Mouse (Mus musculus) embryonic facial prominence, embryonic 14.5 days (tissue): ENCODE measurements around the gene Ccdc57. TPM values are rescaled to one million over a fixed set of nuclear protein-coding genes. Genes with fewer than 3 reads are reported as not detected.
"Not testable (repeated sequence)": the region's sequence is repeated elsewhere in the genome, so short reads cannot be mapped to it uniquely, and the experiment has no call there.

ENCODE experiments used
- ATAC-seq: fragments of 200-750 bp; cut with Nextera tagmentation; 2 replicates; pipeline ENCODE4 v1.8.0; 2017; ENCODE audit warnings: low read depth, moderate number of reproducible peaks, moderate TSS enrichment
- DNase-seq: peaks from one replicate; pipeline ENCODE4 v3.0.0-alpha.2; 2015; ENCODE audit warnings: low spot score
- H3K27ac ChIP-seq: fragments of 300-500 bp; sonication (generic); replicated peaks from 2 replicates; pipeline ENCODE4 v1.5.1; 2014; ENCODE audit warnings: low read depth, mild to moderate bottlenecking, low read length, moderate library complexity
- H3K27me3 ChIP-seq: fragments of 300-500 bp; sonication (generic); replicated peaks from 2 replicates; pipeline ENCODE4 v1.6.1; 2014; ENCODE audit warnings: low read length; ENCODE audit not compliant: control insufficient read depth, insufficient read depth
- H3K36me3 ChIP-seq: fragments of 300-500 bp; sonication (generic); 2 replicates; pipeline ENCODE4 v1.6.1; 2014; ENCODE audit warnings: low read length, mixed read lengths; ENCODE audit not compliant: control insufficient read depth, insufficient read depth
- H3K4me1 ChIP-seq: fragments of 300-500 bp; sonication (generic); 2 replicates; pipeline ENCODE4 v1.6.1; 2014; ENCODE audit warnings: antibody characterized with exemption, low read length; ENCODE audit not compliant: control insufficient read depth, insufficient read depth
- H3K4me2 ChIP-seq: fragments of 300-500 bp; sonication (generic); 2 replicates; pipeline ENCODE4 v1.6.1; 2014; ENCODE audit warnings: low read depth, mild to moderate bottlenecking, low read length, moderate library complexity, mixed read lengths
- H3K4me3 ChIP-seq: fragments of 300-500 bp; sonication (generic); 2 replicates; pipeline ENCODE4 v1.5.1; 2014; ENCODE audit warnings: low read depth, mild to moderate bottlenecking, low read length
- H3K9ac ChIP-seq: fragments of 300-500 bp; sonication (generic); 2 replicates; pipeline ENCODE4 v1.6.1; 2014; ENCODE audit warnings: low read depth, mild to moderate bottlenecking, low read length, moderate library complexity, mixed read lengths
- H3K9me3 ChIP-seq: fragments of 300-500 bp; sonication (generic); 2 replicates; pipeline ENCODE4 v1.6.1; 2016; ENCODE audit warnings: low read length; ENCODE audit not compliant: control insufficient read depth
- WGBS: fragments of 180-500 bp; shearing (Covaris S2); extraction: QIAGEN DNeasy Blood & Tissue Kit; methylation state at CpG from one replicate; pipeline ENCODE4 v1.1.7; 2014; 5-methylcytosine and 5-hydroxymethylcytosine counted together
- polyA plus RNA-seq: library from polyadenylated mRNA; unstranded; fragments of >200 nt; fragmentation: Nextera tagmentation; extraction: Ambion mirVana; gene quantifications from 2 replicates; pipeline ENCODE4 v1.2.1, GENCODE M21; 2014

Gene Ccdc57
- polyA plus RNA-seq, 1 experiment from 2014 or later, result 4.6 TPM

- Histone ChIP-seq H3K27me3 (no peaks in the 10 kb centered on the region), H3K4me3 (no peak overlapping the region), H3K9me3 (no peaks in the 10 kb centered on the region), H3K4me1 (peaks cover 6% of the 10 kb centered on the region), H3K27ac (no peak overlapping the region), H3K4me2 (no peak overlapping the region), H3K9ac (no peak overlapping the region), H3K36me3 (peaks cover 84% of the 10 kb centered on the region)
- WGBS, result 87% methylated on average over 3 of the region's 3 CpGs
- DNase-seq, result no peak
- ATAC-seq, result no peak
Measured at GRCm38 (mm10) chr11:120789810-120790209, 142.9 kb downstream of the Ccdc57 start.

- WGBS, result 79% methylated on average over 4 of the region's 4 CpGs
- ATAC-seq (no peak), DNase-seq (no peak)
- H3K27me3 ChIP-seq, result no peaks in the 10 kb centered on the region
- H3K4me2 ChIP-seq, result no peak overlapping the region
- H3K27ac ChIP-seq, result no peak overlapping the region
- H3K9ac ChIP-seq, result no peak overlapping the region
- H3K4me1 ChIP-seq, result peaks cover 6% of the 10 kb centered on the region
- no peak overlapping the region for H3K4me3 ChIP-seq
- H3K9me3 ChIP-seq, result no peaks in the 10 kb centered on the region
- H3K36me3 ChIP-seq, result peaks cover 84% of the 10 kb centered on the region
Measured at GRCm38 (mm10) chr11:120789355-120789754, 143.3 kb downstream of the Ccdc57 start.

- not testable (repeated sequence) for H3K4me2 ChIP-seq, H3K4me3 ChIP-seq, H3K9me3 ChIP-seq, ATAC-seq, H3K27me3 ChIP-seq, H3K9ac ChIP-seq, H3K4me1 ChIP-seq, H3K27ac ChIP-seq, DNase-seq
- peaks cover 77% of the 10 kb centered on the region for H3K36me3 ChIP-seq
- WGBS, result 92% methylated on average over 9 of the region's 10 CpGs
Measured at GRCm38 (mm10) chr11:120788460-120788859, 144.2 kb downstream of the Ccdc57 start.

GRCm38 (mm10) chr11:120785145-120785544 lies 147.5 kb downstream of the Ccdc57 start:
- Histone ChIP-seq H3K4me2 (peak overlapping the region; percentile 95), H3K36me3 (peaks cover 57% of the 10 kb centered on the region), H3K9me3 (no peaks in the 10 kb centered on the region), H3K27ac (no peak overlapping the region), H3K4me3 (peak overlapping the region; percentile 92), H3K27me3 (no peaks in the 10 kb centered on the region), H3K4me1 (peaks cover 10% of the 10 kb centered on the region), H3K9ac (peak overlapping the region; percentile 92)
- no peak for ATAC-seq
- WGBS, result 44% methylated on average over 9 of the region's 9 CpGs
- no peak for DNase-seq

GRCm38 (mm10) chr11:120784064-120784791 lies 148.4 kb downstream of the Ccdc57 start, which contains the start of the genes Rfng and Gps1:
TSS of gene Rfng (minus strand) at chr11:120784207.
TSS of gene Gps1 (plus strand) at chr11:120784272.
- H3K36me3 ChIP-seq, result peaks cover 55% of the 10 kb centered on the region
- 0% methylated on average over 34 of the region's 107 CpGs for WGBS

GRCm38 (mm10) chr11:120783426-120784063 lies 149.1 kb downstream of the Ccdc57 start:
- peaks cover 10% of the 10 kb centered on the region for H3K4me1 ChIP-seq
- H3K4me3 ChIP-seq, result peak overlapping the region; percentile 92
- H3K27me3 ChIP-seq, result no peaks in the 10 kb centered on the region
- peak overlapping the region; percentile 95 for H3K4me2 ChIP-seq
- WGBS, result 6% methylated on average over 13 of the region's 42 CpGs
- H3K9ac ChIP-seq, result peak overlapping the region; percentile 92
- H3K36me3 ChIP-seq, result peaks cover 51% of the 10 kb centered on the region
- H3K9me3 ChIP-seq, result no peaks in the 10 kb centered on the region
- peak overlapping the region; percentile 74; the same call in 1 of the 2 replicates for H3K27ac ChIP-seq
- DNase-seq (no peak), ATAC-seq (no peak; the same call in 1 of the 2 replicates)

More at GRCm38 (mm10) chr11:120784064-120784791, 148.4 kb downstream of the Ccdc57 start, which contains the start of the genes Rfng and Gps1:
- Histone ChIP-seq H3K27ac (peak within 1 kb of the TSS; percentile 74), H3K9me3 (no peaks in the 10 kb centered on the region), H3K9ac (peak within 1 kb of the TSS; percentile 92), H3K4me1 (peaks cover 10% of the 10 kb centered on the region), H3K4me2 (peak within 1 kb of the TSS; percentile 95), H3K27me3 (no peaks in the 10 kb centered on the region), H3K4me3 (peak within 1 kb of the TSS; percentile 92)
- ATAC-seq (peak; percentile 91), DNase-seq (peak; percentile 89)

GRCm38 (mm10) chr11:120781361-120781760 lies 151.3 kb downstream of the Ccdc57 start:
- WGBS, result 95% methylated on average over 4 of the region's 6 CpGs
- Histone ChIP-seq H3K36me3 (peaks cover 29% of the 10 kb centered on the region; the same call in 1 of the 2 replicates), H3K4me1 (peaks cover 10% of the 10 kb centered on the region)
- H3K9ac ChIP-seq, H3K27ac ChIP-seq, H3K4me2 ChIP-seq, DNase-seq, H3K4me3 ChIP-seq, H3K9me3 ChIP-seq, ATAC-seq, H3K27me3 ChIP-seq: not testable (repeated sequence)

GRCm38 (mm10) chr11:120779876-120780275 lies 152.8 kb downstream of the Ccdc57 start:
- DNase-seq (no peak), ATAC-seq (no peak)
- Histone ChIP-seq H3K27me3 (no peaks in the 10 kb centered on the region), H3K4me1 (peaks cover 5% of the 10 kb centered on the region), H3K4me3 (no peak overlapping the region), H3K9me3 (no peaks in the 10 kb centered on the region), H3K36me3 (peaks cover 20% of the 10 kb centered on the region; the same call in 1 of the 2 replicates), H3K27ac (no peak overlapping the region), H3K9ac (no peak overlapping the region; the same call in 1 of the 2 replicates), H3K4me2 (no peak overlapping the region)
- WGBS, result 92% methylated on average over 1 of the region's 1 CpGs
